Comparison of ENCODE assay signal across 18 mouse cellular contexts in the genomic region with DNA sequence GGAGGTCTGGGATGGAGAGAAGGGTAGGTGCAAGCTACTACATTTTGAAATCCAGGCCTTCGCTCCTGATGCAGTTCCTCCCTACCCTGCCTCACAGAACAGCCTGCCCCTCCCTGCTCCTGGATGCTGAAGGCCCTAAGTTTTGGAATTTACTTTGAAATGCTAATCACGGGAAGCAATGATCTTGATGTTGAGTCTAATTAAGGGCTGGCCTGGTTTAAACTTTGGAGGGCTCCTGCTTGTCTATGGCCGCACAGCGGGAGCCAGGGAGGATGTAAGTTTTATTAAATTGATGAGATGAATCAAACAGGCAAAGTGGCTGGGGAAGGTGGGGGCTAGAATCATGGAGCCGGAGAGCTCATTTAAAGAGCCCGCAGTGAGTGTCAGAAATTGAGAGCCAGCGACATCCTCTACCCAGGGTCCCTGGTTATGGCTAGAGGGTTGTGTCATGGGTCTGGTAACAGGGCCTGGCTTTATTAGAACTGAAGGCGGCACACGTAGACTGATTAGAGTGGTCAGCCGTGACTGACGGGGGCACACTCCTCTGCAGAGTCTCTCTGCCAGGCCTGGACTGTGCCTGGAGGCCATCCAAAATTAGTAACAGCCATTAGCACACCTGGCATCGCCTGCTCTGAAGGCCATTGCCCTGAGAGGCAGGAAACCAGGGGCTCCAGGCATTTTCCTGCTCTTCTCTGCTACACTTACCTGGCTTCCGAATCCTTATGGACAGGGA.
A peak's percentile ranks its signal among the peaks of the same experiment; 100 is the strongest.
DNase-seq lines count a peak whose midpoint lies in the region; ATAC-seq and TF ChIP-seq lines count a peak whose summit lies in the region.
"Had no signal": no experiment of that assay in that cellular context is flagged by ENCODE, and none has a peak within 500 bp of the region (broad histone marks: within the 10 kb centered on the region; RNA-seq: fewer than 3 reads in every experiment).

No protein-coding gene starts in this region.

- no peaks in the 10 kb centered on the region for H3K27me3 ChIP-seq in hindbrain, postnatal 0 days (ENCODE audit: insufficient read depth, low read length)
- peaks cover 6% of the 10 kb centered on the region; the same call in 1 of the 2 replicates for H3K27me3 ChIP-seq in hindbrain, embryonic 11.5 days (ENCODE audit: control insufficient read depth, insufficient read depth, low read length)
- H3K27me3 ChIP-seq in embryonic facial prominence, embryonic 13.5 days = no peaks in the 10 kb centered on the region
- H3K27me3 ChIP-seq: heart, embryonic 13.5 days; limb, embryonic 12.5 days; megakaryocyte, embryonic 14.5 days had no signal

- H3K9ac ChIP-seq in hindbrain, postnatal 0 days (replicated peaks; ENCODE audit: low read length) = 0 out of 2 replicates have a peak overlapping the region, but pooled peaks have one; percentile 3
- H3K9ac ChIP-seq in hindbrain, embryonic 11.5 days (ENCODE audit: low read depth, low read length) = no peak overlapping the region
- H3K9ac ChIP-seq in embryonic facial prominence, embryonic 13.5 days = peak overlapping the region; percentile 17; the same call in 1 of the 2 replicates
- H3K9ac ChIP-seq: heart, embryonic 13.5 days; limb, embryonic 12.5 days; liver, embryonic 14.5 days had no signal

- ATAC-seq in hindbrain, postnatal 0 days = no peak
- ATAC-seq in hindbrain, embryonic 11.5 days (ENCODE audit: low FRiP score) = no peak
- no peak for ATAC-seq in embryonic facial prominence, embryonic 13.5 days (ENCODE audit: insufficient number of reproducible peaks, insufficient read depth, low FRiP score, low TSS enrichment, low read depth)

- H3K36me3 ChIP-seq in hindbrain, postnatal 0 days (ENCODE audit: insufficient read depth, low read length) = no peaks in the 10 kb centered on the region
- H3K36me3 ChIP-seq in hindbrain, embryonic 11.5 days (ENCODE audit: control insufficient read depth, insufficient read depth, low read length) = no peaks in the 10 kb centered on the region
- no peaks in the 10 kb centered on the region for H3K36me3 ChIP-seq in embryonic facial prominence, embryonic 13.5 days
- H3K36me3 ChIP-seq: heart, embryonic 13.5 days; limb, embryonic 12.5 days had no signal

- peak; percentile 3 for DNase-seq in adrenal gland, adult 8-10 months
- DNase-seq in adrenal gland, adult 18-20 months (ENCODE audit: low spot score in 2 of 2) = no peak
- DNase-seq in hindbrain, postnatal 0 days (ENCODE audit: low spot score) = peak; percentile 38
- no peak for DNase-seq in hindbrain, embryonic 11.5 days (ENCODE audit: low spot score)
- DNase-seq in ES-CJ7 (ENCODE audit: low read depth, low spot score) = peak; percentile 67
- DNase-seq in right cerebral cortex, postnatal 10 days (ENCODE audit: low spot score in 2 of 2) = no peak
- no peak for DNase-seq in thymus, postnatal 0 days (ENCODE audit: low spot score)
- DNase-seq: cerebellum, adult 8-10 months; heart, postnatal 4 days; kidney, adult 11 months; kidney, postnatal 14 days; layer of hippocampus, postnatal 36 days; lung, postnatal 10 days had no signal

- peaks cover 23% of the 10 kb centered on the region for H3K4me1 ChIP-seq in hindbrain, postnatal 0 days (ENCODE audit: insufficient read depth, low read length)
- 0 out of 2 replicates have a peak, but pooled peaks cover 3% of the 10 kb centered on the region for H3K4me1 ChIP-seq in hindbrain, embryonic 11.5 days (replicated peaks; ENCODE audit: control insufficient read depth, insufficient read depth, low read length)
- H3K4me1 ChIP-seq in embryonic facial prominence, embryonic 13.5 days = peaks cover 20% of the 10 kb centered on the region
- H3K4me1 ChIP-seq: heart, embryonic 13.5 days; megakaryocyte, embryonic 14.5 days had no signal

- H3K9me3 ChIP-seq in hindbrain, postnatal 0 days (ENCODE audit: low read length) = no peaks in the 10 kb centered on the region
- no peaks in the 10 kb centered on the region for H3K9me3 ChIP-seq in hindbrain, embryonic 11.5 days (ENCODE audit: control insufficient read depth, low read length)
- no peaks in the 10 kb centered on the region for H3K9me3 ChIP-seq in embryonic facial prominence, embryonic 13.5 days
- H3K9me3 ChIP-seq: heart, embryonic 13.5 days; limb, embryonic 12.5 days had no signal

- no peak for TF ChIP-seq CTCF in hindbrain, postnatal 0 days (IDR thresholded peaks at IDR 0.05; ENCODE audit: low read depth)

- no peak overlapping the region for H3K27ac ChIP-seq in hindbrain, postnatal 0 days
- no peak overlapping the region for H3K27ac ChIP-seq in hindbrain, embryonic 11.5 days (ENCODE audit: low read depth, low read length)
- no peak overlapping the region for H3K27ac ChIP-seq in embryonic facial prominence, embryonic 13.5 days
- H3K27ac ChIP-seq: heart, embryonic 13.5 days; limb, embryonic 12.5 days; liver, embryonic 14.5 days had no signal

- no peak overlapping the region for H3K4me3 ChIP-seq in hindbrain, postnatal 0 days (ENCODE audit: low read length)
- no peak overlapping the region for H3K4me3 ChIP-seq in hindbrain, embryonic 11.5 days (ENCODE audit: low read depth, low read length)
- no peak overlapping the region for H3K4me3 ChIP-seq in embryonic facial prominence, embryonic 13.5 days
- H3K4me3 ChIP-seq: heart, embryonic 13.5 days; limb, embryonic 12.5 days; megakaryocyte, embryonic 14.5 days had no signal

- H3K4me2 ChIP-seq in hindbrain, postnatal 0 days (ENCODE audit: low read depth, low read length) = no peak overlapping the region
- H3K4me2 ChIP-seq in hindbrain, embryonic 11.5 days (replicated peaks; ENCODE audit: low read depth, low read length) = no peak overlapping the region
- H3K4me2 ChIP-seq in embryonic facial prominence, embryonic 13.5 days = no peak overlapping the region
- H3K4me2 ChIP-seq: heart, embryonic 13.5 days; limb, embryonic 12.5 days had no signal

- WGBS in hindbrain, postnatal 0 days = 52% methylated on average over 13 of the region's 13 CpGs
- WGBS in hindbrain, embryonic 11.5 days = 76% methylated on average over 13 of the region's 13 CpGs
- 41% methylated on average over 13 of the region's 13 CpGs for WGBS in embryonic facial prominence, embryonic 13.5 days

Comparison
In these comparisons a context has a peak if more than half of its experiments do, and no peak if none do; other contexts are left out.
1. DNase-seq: peak in adrenal gland, adult 8-10 months (single experiment), hindbrain, postnatal 0 days (single experiment) and ES-CJ7 (single experiment); none in adrenal gland, adult 18-20 months (0 of 2), hindbrain, embryonic 11.5 days (single experiment), right cerebral cortex, postnatal 10 days (0 of 2) and thymus, postnatal 0 days (single experiment).